Mouse (Mus musculus): ENCODE measurements at regions not wholly inside any gene's neighbourhood (a gene's known extent, or its start where the extent isn't known, plus 50 kb on each side); places are given as distances from the start of the nearest gene placed in this dataset.
A peak's percentile ranks its signal among the peaks of the same experiment; 100 is the strongest.

DNA sequence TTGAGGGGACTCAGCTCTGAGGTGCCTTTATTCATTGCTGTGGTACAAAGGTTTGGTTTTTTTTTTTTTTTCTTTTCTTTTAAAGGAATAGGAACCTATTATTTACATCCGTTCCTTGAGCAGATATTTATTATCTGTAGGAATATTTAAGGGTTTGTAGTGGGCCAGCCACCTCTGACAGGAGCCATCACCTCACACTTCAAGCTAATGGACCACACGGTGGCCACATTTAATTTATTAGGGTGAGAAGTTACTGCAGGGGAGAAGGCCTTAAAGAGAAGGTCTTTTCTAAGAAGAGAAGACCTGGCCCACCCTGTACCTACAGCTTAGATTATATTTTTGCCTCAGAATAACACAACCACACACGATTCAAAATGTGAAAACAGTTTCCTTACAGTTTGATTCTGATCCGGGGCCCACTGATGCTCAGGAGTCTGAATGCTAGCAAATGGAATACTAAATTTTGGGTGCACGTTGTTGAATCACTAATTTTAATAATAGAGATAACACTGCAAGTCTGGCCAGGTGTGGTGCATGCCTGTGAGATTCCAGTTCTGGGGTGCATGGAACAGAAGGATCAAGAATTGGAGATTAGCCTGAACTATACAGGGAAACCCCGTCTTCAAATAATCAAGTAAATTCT is 255.6 kb upstream of the Nfe2l3 start:
- TF ChIP-seq CTCF (IDR thresholded peaks at IDR 0.05), result no peak
- ATAC-seq, result no peak
- no peak overlapping the region for H3K9ac ChIP-seq (replicated peaks; ENCODE audit: low read depth)
- H3K27me3 ChIP-seq (replicated peaks; ENCODE audit: insufficient read depth, low read length), result peaks cover 69% of the 10 kb centered on the region
- no peak for DNase-seq (ENCODE audit: low spot score)
- no peaks in the 10 kb centered on the region for H3K9me3 ChIP-seq (ENCODE audit: low read length)
- no peaks in the 10 kb centered on the region for H3K36me3 ChIP-seq (ENCODE audit: insufficient read depth, low read length)
- no peak overlapping the region for H3K27ac ChIP-seq (ENCODE audit: low read length)
- H3K4me2 ChIP-seq (replicated peaks; ENCODE audit: low read depth, low read length), result no peak overlapping the region
- H3K4me1 ChIP-seq (ENCODE audit: insufficient read depth, low read depth, low read length), result no peaks in the 10 kb centered on the region
- 19% methylated on average over 6 of the region's 6 CpGs for WGBS
- no peak overlapping the region for H3K4me3 ChIP-seq (ENCODE audit: low read depth, low read length)

DNA sequence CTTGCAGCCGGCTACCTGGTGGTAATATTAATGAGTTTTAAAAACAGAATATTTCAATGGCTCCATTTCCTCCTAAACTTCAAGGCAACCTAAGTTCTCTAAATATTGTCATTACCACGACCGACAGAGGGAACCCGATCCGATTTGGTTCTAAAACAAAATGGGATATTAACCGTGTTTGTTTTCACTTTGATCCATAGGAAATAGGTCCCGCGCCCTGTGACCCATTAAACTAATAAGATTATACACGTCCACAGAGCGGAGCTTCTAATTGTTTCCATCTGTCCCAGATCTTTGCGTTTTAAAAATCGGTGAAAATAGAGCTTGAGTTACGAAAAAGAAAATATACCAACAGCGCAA is 254.8 kb upstream of the Nfe2l3 start:
- no peaks in the 10 kb centered on the region for H3K36me3 ChIP-seq (ENCODE audit: insufficient read depth, low read length)
- H3K4me3 ChIP-seq (ENCODE audit: low read depth, low read length), result peak overlapping the region; percentile 37
- DNase-seq (ENCODE audit: low spot score) (no peak), ATAC-seq (no peak)
- no peaks in the 10 kb centered on the region for H3K9me3 ChIP-seq (ENCODE audit: low read length)
- no peaks in the 10 kb centered on the region for H3K4me1 ChIP-seq (ENCODE audit: insufficient read depth, low read depth, low read length)
- peak overlapping the region; percentile 51 for H3K4me2 ChIP-seq (replicated peaks; ENCODE audit: low read depth, low read length)
- peaks cover 75% of the 10 kb centered on the region for H3K27me3 ChIP-seq (replicated peaks; ENCODE audit: insufficient read depth, low read length)
- TF ChIP-seq CTCF (IDR thresholded peaks at IDR 0.05), result no peak
- H3K9ac ChIP-seq (replicated peaks; ENCODE audit: low read depth), result no peak overlapping the region
- no peak overlapping the region for H3K27ac ChIP-seq (ENCODE audit: low read length)
- WGBS, result under 1% methylated on average over 14 of the region's 14 CpGs

DNA sequence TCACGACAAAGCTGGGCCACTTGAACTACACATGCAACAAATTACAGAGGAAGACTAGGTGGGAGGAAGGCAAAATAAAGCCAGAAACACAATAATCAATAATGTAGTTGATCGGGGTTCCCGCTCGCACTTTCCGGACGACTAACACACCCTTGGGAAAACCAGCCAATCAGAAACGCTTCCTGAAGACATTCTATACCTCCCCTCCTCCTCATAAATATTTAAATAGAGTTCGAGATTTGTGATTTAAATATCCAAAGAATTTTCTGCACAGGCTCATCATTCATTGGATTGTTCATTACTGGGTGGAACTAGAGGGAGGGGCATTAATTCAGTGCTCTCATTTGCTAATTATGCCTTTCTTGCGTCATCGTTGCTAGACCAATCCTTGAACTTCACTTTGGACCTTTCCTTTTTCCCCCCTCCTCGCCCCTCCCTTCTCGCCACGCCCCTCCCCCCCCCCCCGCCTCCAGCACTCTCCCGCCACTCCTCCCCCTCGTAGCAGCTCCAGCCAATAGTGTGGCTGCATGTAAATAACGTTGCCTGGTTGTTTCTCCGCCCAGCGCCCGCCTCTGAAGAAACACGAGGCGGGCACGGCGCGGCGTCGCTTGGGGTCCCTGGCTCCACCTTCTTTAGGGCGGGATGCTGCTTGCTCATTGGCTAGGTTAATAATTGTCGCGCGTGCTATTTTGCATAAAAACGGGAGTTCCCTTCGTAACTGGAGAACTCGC is 254.2 kb upstream of the Nfe2l3 start:
- no peaks in the 10 kb centered on the region for H3K9me3 ChIP-seq (ENCODE audit: low read length)
- peaks cover 75% of the 10 kb centered on the region for H3K27me3 ChIP-seq (replicated peaks; ENCODE audit: insufficient read depth, low read length)
- H3K4me3 ChIP-seq (ENCODE audit: low read depth, low read length), result peak overlapping the region; percentile 37
- no peaks in the 10 kb centered on the region for H3K36me3 ChIP-seq (ENCODE audit: insufficient read depth, low read length)
- H3K27ac ChIP-seq (ENCODE audit: low read length), result no peak overlapping the region
- peak; percentile 99 for ATAC-seq
- TF ChIP-seq EP300 (IDR thresholded peaks at IDR 0.05) (no peak), CTCF (IDR thresholded peaks at IDR 0.05) (no peak)
- WGBS, result under 1% methylated on average over 30 of the region's 34 CpGs
- H3K4me1 ChIP-seq (ENCODE audit: insufficient read depth, low read depth, low read length), result no peaks in the 10 kb centered on the region
- H3K4me2 ChIP-seq (replicated peaks; ENCODE audit: low read depth, low read length), result peak overlapping the region; percentile 51
- peak; percentile 99 for DNase-seq (ENCODE audit: low spot score)
- no peak overlapping the region for H3K9ac ChIP-seq (replicated peaks; ENCODE audit: low read depth)

DNA sequence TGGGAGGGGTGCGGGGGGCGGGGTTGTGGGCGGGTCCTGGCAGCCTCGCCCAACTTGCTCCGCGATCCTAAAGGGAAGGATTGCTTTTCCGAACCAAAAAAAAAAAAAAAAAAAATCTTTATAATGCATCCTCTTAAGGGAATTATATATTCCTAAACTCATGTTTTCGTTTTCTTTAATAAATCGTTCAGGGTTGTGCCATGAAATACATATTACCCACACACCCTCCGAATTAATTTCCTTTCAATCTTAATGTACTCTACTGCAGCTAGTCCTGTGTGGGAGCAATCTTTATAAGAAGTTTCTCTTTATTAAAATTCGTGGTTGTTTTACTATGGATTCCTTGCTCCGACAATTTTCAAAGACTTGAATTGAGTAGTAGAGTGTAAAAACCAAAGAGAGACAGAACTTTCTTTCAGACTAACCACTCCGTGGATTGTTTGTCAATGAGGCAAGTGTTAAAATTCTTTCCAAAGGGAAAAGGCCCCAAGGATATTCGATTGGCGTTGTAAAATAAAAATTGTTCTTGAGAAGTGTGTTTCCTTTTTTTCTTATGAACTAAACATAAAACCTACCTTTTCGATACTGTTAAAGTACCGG is 253.6 kb upstream of the Nfe2l3 start:
- Histone ChIP-seq H3K36me3 (ENCODE audit: insufficient read depth, low read length) (no peaks in the 10 kb centered on the region), H3K27ac (ENCODE audit: low read length) (no peak overlapping the region), H3K9me3 (ENCODE audit: low read length) (no peaks in the 10 kb centered on the region), H3K9ac (replicated peaks; ENCODE audit: low read depth) (no peak overlapping the region), H3K27me3 (replicated peaks; ENCODE audit: insufficient read depth, low read length) (peaks cover 75% of the 10 kb centered on the region), H3K4me1 (ENCODE audit: insufficient read depth, low read depth, low read length) (no peaks in the 10 kb centered on the region), H3K4me2 (replicated peaks; ENCODE audit: low read depth, low read length) (no peak overlapping the region), H3K4me3 (ENCODE audit: low read depth, low read length) (no peak overlapping the region)
- TF ChIP-seq EP300 (IDR thresholded peaks at IDR 0.05) (no peak), CTCF (IDR thresholded peaks at IDR 0.05) (no peak)
- DNase-seq (ENCODE audit: low spot score) (no peak), ATAC-seq (no peak)
- WGBS, result 4% methylated on average over 17 of the region's 17 CpGs

DNA sequence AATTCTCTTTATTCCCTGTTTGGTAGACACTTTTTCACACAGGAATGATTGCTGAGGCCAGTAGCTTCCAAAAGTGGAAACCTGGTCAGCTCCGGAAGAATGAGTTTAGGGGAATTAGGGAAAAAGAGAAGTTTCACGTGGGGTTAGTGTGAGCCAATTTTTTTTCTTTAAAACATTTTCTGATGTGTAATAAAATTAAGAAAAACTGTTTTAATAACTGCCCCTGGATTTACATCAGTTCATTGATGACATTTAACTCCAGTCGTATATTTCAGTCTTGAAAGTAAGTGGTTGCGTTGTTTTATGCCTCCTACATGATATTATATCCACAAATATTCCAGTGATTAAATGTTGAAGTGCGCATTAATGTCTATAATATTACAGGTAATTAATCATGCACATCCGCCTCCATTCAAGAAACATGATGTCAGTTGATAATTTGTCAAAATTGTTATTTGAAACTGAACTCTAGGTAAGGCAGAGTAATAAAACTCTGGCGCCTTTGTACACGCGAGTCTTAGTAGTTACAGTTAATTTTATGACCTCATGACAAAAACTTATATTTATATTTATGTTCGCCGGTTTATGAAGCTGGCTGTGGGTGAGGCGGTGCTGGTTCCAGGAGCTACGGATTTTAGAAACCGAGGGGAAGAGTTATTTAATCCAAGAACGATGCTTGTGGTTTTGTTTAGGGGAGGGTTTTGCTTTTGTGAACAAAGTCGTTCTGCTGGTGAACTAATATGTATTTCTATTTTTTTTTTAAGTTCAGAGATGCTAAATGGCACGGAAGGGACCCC is 252.5 kb upstream of the Nfe2l3 start:
- TF ChIP-seq EP300 (IDR thresholded peaks at IDR 0.05), result no peak
- no peak for TF ChIP-seq CTCF (IDR thresholded peaks at IDR 0.05)
- no peaks in the 10 kb centered on the region for H3K4me1 ChIP-seq (ENCODE audit: insufficient read depth, low read depth, low read length)
- no peaks in the 10 kb centered on the region for H3K36me3 ChIP-seq (ENCODE audit: insufficient read depth, low read length)
- peak; percentile 35 for DNase-seq (ENCODE audit: low spot score)
- H3K9me3 ChIP-seq (ENCODE audit: low read length), result no peaks in the 10 kb centered on the region
- H3K9ac ChIP-seq (replicated peaks; ENCODE audit: low read depth), result no peak overlapping the region
- H3K4me2 ChIP-seq (replicated peaks; ENCODE audit: low read depth, low read length), result no peak overlapping the region
- 9% methylated on average over 17 of the region's 17 CpGs for WGBS
- peaks cover 75% of the 10 kb centered on the region for H3K27me3 ChIP-seq (replicated peaks; ENCODE audit: insufficient read depth, low read length)
- H3K27ac ChIP-seq (ENCODE audit: low read length), result no peak overlapping the region
- H3K4me3 ChIP-seq (ENCODE audit: low read depth, low read length), result no peak overlapping the region
- ATAC-seq, result no peak

Data from lung, postnatal 0 days (tissue).